Mouse (Mus musculus): Measurements from ENCODE around the gene Phgdh. TPM values are rescaled to one million over a fixed set of nuclear protein-coding genes. Genes with fewer than 3 reads are reported as not detected.

Phgdh gene
- polyA plus RNA-seq, 1 experiment from 2014 or later: 491 TPM

DNA sequence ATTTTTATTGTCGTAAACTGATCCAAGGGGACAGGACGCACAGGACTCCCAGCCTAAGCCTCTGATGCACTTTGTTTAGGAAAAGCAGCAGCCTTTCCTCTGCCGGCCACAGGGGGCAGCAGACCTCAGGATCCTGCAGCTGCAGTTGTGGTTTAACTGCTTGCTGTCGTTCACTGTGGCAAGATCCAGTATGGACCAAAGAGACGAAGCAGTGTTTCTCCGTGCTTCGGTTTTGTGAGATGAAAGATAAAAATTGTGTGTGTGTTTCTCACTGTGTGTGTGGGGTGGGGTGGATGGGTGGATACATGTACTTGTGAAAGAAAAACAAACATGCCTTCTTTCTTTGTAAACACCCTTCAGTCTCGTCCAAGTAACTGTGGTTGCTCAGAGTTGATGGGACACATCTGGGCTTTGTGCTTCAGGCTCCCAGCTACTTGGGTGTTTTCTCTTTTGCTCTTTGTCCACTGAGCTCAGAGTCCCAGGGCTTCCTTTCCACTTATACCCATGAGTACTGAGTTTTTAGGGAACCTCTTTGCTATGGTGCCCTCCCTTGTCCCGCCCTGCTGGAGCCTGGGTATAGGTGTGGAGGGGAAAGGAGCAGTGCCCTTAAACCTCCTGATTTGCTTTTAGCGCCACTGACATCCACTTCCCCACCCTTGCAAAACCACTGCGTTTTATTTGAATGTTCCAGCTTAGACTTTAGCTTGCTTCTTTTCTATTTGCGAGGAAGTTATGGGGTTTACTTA is 58.7 kb downstream of the Phgdh start:
- Histone ChIP-seq H3K9ac (no peak overlapping the region), H3K27me3 (no peaks in the 10 kb centered on the region), H3K36me3 (no peaks in the 10 kb centered on the region), H3K4me1 (peaks cover 14% of the 10 kb centered on the region), H3K27ac (no peak overlapping the region), H3K9me3 (replicated peaks) (no peaks in the 10 kb centered on the region), H3K4me3 (replicated peaks) (peak overlapping the region; percentile 10), H3K4me2 (peak overlapping the region; percentile 48)
- 31% methylated on average over 12 of the region's 12 CpGs for WGBS
- peak; percentile 71 for ATAC-seq (replicated peaks; ENCODE audit: low FRiP score)

GRCm38 (mm10) chr3:98280204-98280932 is 59.4 kb downstream of the Phgdh start, which contains the start of gene Hmgcs2:
TSS of gene Hmgcs2 (plus strand) at chr3:98280435.
- ATAC-seq (replicated peaks; ENCODE audit: low FRiP score): peak; percentile 77; the same call in 1 of the 2 replicates
- H3K36me3 ChIP-seq: no peaks in the 10 kb centered on the region
- no peak within 1 kb of the TSS for H3K27ac ChIP-seq
- peak within 1 kb of the TSS; percentile 10 for H3K4me3 ChIP-seq (replicated peaks)
- 62% methylated on average over 14 of the region's 14 CpGs for WGBS
- no peaks in the 10 kb centered on the region for H3K27me3 ChIP-seq
- H3K9ac ChIP-seq: no peak within 1 kb of the TSS
- peak within 1 kb of the TSS; percentile 48 for H3K4me2 ChIP-seq
- H3K9me3 ChIP-seq (replicated peaks): no peaks in the 10 kb centered on the region
- peaks cover 14% of the 10 kb centered on the region for H3K4me1 ChIP-seq

GRCm38 (mm10) chr3:98279682-98280081 is 60.1 kb downstream of the Phgdh start:
- H3K36me3 ChIP-seq: no peaks in the 10 kb centered on the region
- no peak overlapping the region for H3K4me3 ChIP-seq (replicated peaks)
- ATAC-seq (replicated peaks; ENCODE audit: low FRiP score): no peak
- 0 out of 2 replicates have a peak overlapping the region, but pooled peaks have one; percentile 48 for H3K4me2 ChIP-seq
- H3K9me3 ChIP-seq (replicated peaks): no peaks in the 10 kb centered on the region
- 43% methylated on average over 4 of the region's 4 CpGs for WGBS
- no peak overlapping the region for H3K27ac ChIP-seq
- peaks cover 14% of the 10 kb centered on the region for H3K4me1 ChIP-seq
- H3K9ac ChIP-seq: no peak overlapping the region
- H3K27me3 ChIP-seq: no peaks in the 10 kb centered on the region

GRCm38 (mm10) chr3:98273623-98274398 is 66.0 kb downstream of the Phgdh start:
- Histone ChIP-seq H3K4me2 (no peak overlapping the region), H3K27ac (peak overlapping the region; percentile 32; the same call in 1 of the 2 replicates), H3K27me3 (no peaks in the 10 kb centered on the region), H3K4me3 (replicated peaks) (no peak overlapping the region), H3K4me1 (peaks cover 14% of the 10 kb centered on the region), H3K36me3 (no peaks in the 10 kb centered on the region), H3K9ac (no peak overlapping the region), H3K9me3 (replicated peaks) (no peaks in the 10 kb centered on the region)
- 42% methylated on average over 11 of the region's 11 CpGs for WGBS
- peak; percentile 60; the same call in 1 of the 2 replicates for ATAC-seq (replicated peaks; ENCODE audit: low FRiP score)

DNA sequence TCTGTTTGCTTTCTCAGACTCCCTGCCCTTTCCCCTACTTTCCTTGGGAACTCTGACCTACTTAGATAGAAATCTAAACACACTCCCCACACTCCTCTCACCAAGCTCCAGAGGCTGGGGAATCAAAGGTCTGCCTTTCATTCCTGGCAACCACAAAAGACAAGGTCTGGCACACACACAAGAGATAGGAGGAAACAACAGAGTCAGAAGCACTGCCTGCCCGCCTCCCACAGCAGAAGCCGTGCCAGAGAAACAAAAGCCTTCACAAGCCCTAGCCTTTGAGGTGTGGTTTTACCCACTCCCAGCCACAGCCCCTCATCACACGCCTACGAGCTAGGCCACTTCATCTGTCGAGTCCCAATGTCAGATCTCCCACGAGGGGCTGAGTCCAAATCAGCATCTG is 72.5 kb downstream of the Phgdh start:
- H3K27ac ChIP-seq: peak overlapping the region; percentile 66
- H3K9me3 ChIP-seq (replicated peaks): no peaks in the 10 kb centered on the region
- peaks cover 13% of the 10 kb centered on the region for H3K4me1 ChIP-seq
- no peak overlapping the region for H3K9ac ChIP-seq
- H3K36me3 ChIP-seq: no peaks in the 10 kb centered on the region
- no peak overlapping the region for H3K4me3 ChIP-seq (replicated peaks)
- H3K4me2 ChIP-seq: no peak overlapping the region; the same call in 1 of the 2 replicates
- no peaks in the 10 kb centered on the region for H3K27me3 ChIP-seq
- ATAC-seq (replicated peaks; ENCODE audit: low FRiP score): peak; percentile 87
- WGBS: 17% methylated on average over 6 of the region's 6 CpGs

Other genes with a start within 250 kb of the Phgdh start
- gene Adam30, start 179.4 kb downstream of the Phgdh start, polyA plus RNA-seq (2015; fragmentation: Nextera tagmentation; extraction: Ambion mirVana): not detected in 2 replicates
- gene Reg4, start 117.8 kb downstream of the Phgdh start, polyA plus RNA-seq (2015; fragmentation: Nextera tagmentation; extraction: Ambion mirVana): 0.21 and 0.22 TPM in 2 replicates
- 8.2 and 12.7 TPM in 2 replicates for gene Hmgcs2, start 59.6 kb downstream of the Phgdh start, polyA plus RNA-seq (2015; fragmentation: Nextera tagmentation; extraction: Ambion mirVana)
- gene Zfp697, start 42.5 kb upstream of the Phgdh start, polyA plus RNA-seq (2015; fragmentation: Nextera tagmentation; extraction: Ambion mirVana): 14.4 and 16.6 TPM in 2 replicates
- 25.8 and 26.4 TPM in 2 replicates for gene Gm4450, start 117.1 kb upstream of the Phgdh start, polyA plus RNA-seq (2015; fragmentation: Nextera tagmentation; extraction: Ambion mirVana)
- gene Hsd3b4, start 170.5 kb upstream of the Phgdh start, polyA plus RNA-seq (2015; fragmentation: Nextera tagmentation; extraction: Ambion mirVana): 30.2 and 36.1 TPM in 2 replicates
- 49.8 and 57.4 TPM in 2 replicates for gene Gm10681, start 248.8 kb upstream of the Phgdh start, polyA plus RNA-seq (2015; fragmentation: Nextera tagmentation; extraction: Ambion mirVana)

All from kidney, embryonic 15.5 days (tissue).